8 mouse cellular contexts compared by ENCODE assay signal in the genomic region with DNA sequence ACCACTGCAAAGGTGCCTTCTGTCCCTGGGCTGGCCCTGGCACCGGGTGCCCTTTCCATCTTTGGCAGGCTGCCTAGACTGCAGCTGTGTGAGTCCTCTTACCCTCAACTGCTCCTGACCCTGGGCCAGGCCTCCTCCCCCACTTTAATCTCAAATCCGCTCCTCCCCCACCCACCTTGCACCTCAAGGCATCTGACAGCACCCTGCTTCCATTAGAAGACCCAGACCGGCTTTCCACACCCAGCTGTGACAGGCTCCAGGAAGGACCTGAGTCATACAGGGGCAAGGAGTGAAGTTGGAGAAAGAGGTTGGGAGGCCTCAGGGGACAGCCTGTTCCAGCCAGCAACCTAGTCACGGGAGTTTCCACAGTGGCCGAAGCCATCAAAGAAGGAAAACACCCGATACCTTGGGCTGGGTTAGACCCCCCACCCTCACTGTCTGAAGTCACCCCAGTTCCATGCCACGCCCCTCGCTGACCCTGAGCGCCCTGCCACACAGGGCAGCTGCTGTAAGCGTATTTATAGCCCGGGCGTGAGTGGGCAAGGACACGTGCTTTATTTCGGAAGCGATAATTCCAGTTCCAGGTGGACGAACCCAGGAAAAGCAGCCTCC. TPM values are rescaled to one million over a fixed set of nuclear protein-coding genes. Genes with fewer than 3 reads are reported as not detected.
A peak's percentile ranks its signal among the peaks of the same experiment; 100 is the strongest.
DNase-seq lines count a peak whose midpoint lies in the region; ATAC-seq and TF ChIP-seq lines count a peak whose summit lies in the region.

No protein-coding gene starts in this region.

- no peaks in the 10 kb centered on the region for H3K9me3 ChIP-seq in midbrain, embryonic 13.5 days
- H3K9me3 ChIP-seq in midbrain, embryonic 16.5 days (replicated peaks; ENCODE audit: control insufficient read depth, low read length, poor library complexity, severe bottlenecking): no peaks in the 10 kb centered on the region
- H3K9me3 ChIP-seq in kidney, embryonic 15.5 days (replicated peaks): no peaks in the 10 kb centered on the region
- no peaks in the 10 kb centered on the region for H3K9me3 ChIP-seq in stomach, postnatal 0 days (ENCODE audit: control insufficient read depth, low read length)
- no peaks in the 10 kb centered on the region for H3K9me3 ChIP-seq in liver, postnatal 0 days (ENCODE audit: low read length)

- TF ChIP-seq CTCF in heart, adult 2 months (IDR thresholded peaks at IDR 0.05): no peak
- TF ChIP-seq CTCF in stomach, postnatal 0 days (IDR thresholded peaks at IDR 0.05; ENCODE audit: low read depth): no peak
- no peak for TF ChIP-seq CTCF in liver, postnatal 0 days (IDR thresholded peaks at IDR 0.05; ENCODE audit: low read depth)

- WGBS in midbrain, embryonic 13.5 days: 61% methylated on average over 16 of the region's 16 CpGs
- WGBS in midbrain, embryonic 16.5 days: 58% methylated on average over 16 of the region's 16 CpGs
- 16% methylated on average over 16 of the region's 16 CpGs for WGBS in heart, adult 2 months
- WGBS in kidney, embryonic 15.5 days: 24% methylated on average over 16 of the region's 16 CpGs
- 32% methylated on average over 16 of the region's 16 CpGs for WGBS in stomach, postnatal 0 days
- WGBS in liver, postnatal 0 days (ENCODE audit: insufficient replicate concordance): 58% methylated on average over 16 of the region's 16 CpGs

- H3K36me3 ChIP-seq in midbrain, embryonic 13.5 days: no peaks in the 10 kb centered on the region
- no peaks in the 10 kb centered on the region for H3K36me3 ChIP-seq in midbrain, embryonic 16.5 days (ENCODE audit: control insufficient read depth, insufficient read depth, low read length)
- H3K36me3 ChIP-seq in heart, adult 2 months (ENCODE audit: control insufficient read depth, insufficient read depth, low read length): no peaks in the 10 kb centered on the region
- H3K36me3 ChIP-seq in kidney, embryonic 15.5 days: no peaks in the 10 kb centered on the region
- no peaks in the 10 kb centered on the region for H3K36me3 ChIP-seq in stomach, postnatal 0 days (ENCODE audit: control insufficient read depth, insufficient read depth, low read length)
- no peaks in the 10 kb centered on the region for H3K36me3 ChIP-seq in liver, postnatal 0 days (replicated peaks; ENCODE audit: insufficient read depth, low read length)

- intact Hi-C loops in heart, adult 2 months (cut with DNase I): loop anchor here (1.0 to 5.0 kb wide), 3 partner anchors 41 to 94 kb away; a partner anchor contains a TSS

- peak; percentile 71; the same call in 1 of the 2 replicates for TF ChIP-seq EP300 in heart, adult 2 months (IDR thresholded peaks at IDR 0.05; ENCODE audit: insufficient read depth, low read depth, low read length)
- TF ChIP-seq EP300 in stomach, postnatal 0 days (optimal IDR thresholded peaks at IDR 0.05): no peak
- TF ChIP-seq EP300 in liver, postnatal 0 days (IDR thresholded peaks at IDR 0.05; ENCODE audit: low read depth): no peak

- ATAC-seq in midbrain, embryonic 13.5 days: 0 out of 2 replicates have a peak, but pooled peaks have one; percentile 16
- no peak; the same call in 1 of the 2 replicates for ATAC-seq in midbrain, embryonic 16.5 days
- peak; percentile 33 for ATAC-seq in kidney, embryonic 15.5 days (replicated peaks; ENCODE audit: low FRiP score)
- peak; percentile 85 for ATAC-seq in stomach, postnatal 0 days (ENCODE audit: low FRiP score, low TSS enrichment)
- ATAC-seq in liver, postnatal 0 days: no peak

- peaks cover 19% of the 10 kb centered on the region for H3K27me3 ChIP-seq in midbrain, embryonic 13.5 days
- H3K27me3 ChIP-seq in midbrain, embryonic 16.5 days (ENCODE audit: control insufficient read depth, insufficient read depth, low read depth, low read length): no peaks in the 10 kb centered on the region
- H3K27me3 ChIP-seq in heart, adult 2 months (ENCODE audit: control insufficient read depth, insufficient read depth, low read length): no peaks in the 10 kb centered on the region
- H3K27me3 ChIP-seq in kidney, embryonic 15.5 days: peaks cover 10% of the 10 kb centered on the region
- no peaks in the 10 kb centered on the region for H3K27me3 ChIP-seq in stomach, postnatal 0 days (ENCODE audit: control insufficient read depth, insufficient read depth, low read length)
- no peaks in the 10 kb centered on the region for H3K27me3 ChIP-seq in liver, postnatal 0 days (ENCODE audit: insufficient read depth, low read length)

- H3K4me3 ChIP-seq in midbrain, embryonic 13.5 days (replicated peaks): no peak overlapping the region
- H3K4me3 ChIP-seq in midbrain, embryonic 16.5 days (ENCODE audit: low read depth, low read length): no peak overlapping the region
- H3K4me3 ChIP-seq in heart, adult 2 months: no peak overlapping the region
- no peak overlapping the region for H3K4me3 ChIP-seq in kidney, embryonic 15.5 days (replicated peaks)
- no peak overlapping the region for H3K4me3 ChIP-seq in stomach, postnatal 0 days (ENCODE audit: low read depth, low read length)
- no peak overlapping the region for H3K4me3 ChIP-seq in liver, postnatal 0 days (ENCODE audit: low read depth, low read length)

- peaks cover 24% of the 10 kb centered on the region for H3K4me1 ChIP-seq in midbrain, embryonic 13.5 days (replicated peaks)
- H3K4me1 ChIP-seq in midbrain, embryonic 16.5 days (ENCODE audit: control insufficient read depth, insufficient read depth, low read length): peaks cover 9% of the 10 kb centered on the region; the same call in 1 of the 2 replicates
- peaks cover 8% of the 10 kb centered on the region for H3K4me1 ChIP-seq in heart, adult 2 months (ENCODE audit: control insufficient read depth, insufficient read depth, low read length)
- peaks cover 59% of the 10 kb centered on the region for H3K4me1 ChIP-seq in kidney, embryonic 15.5 days
- H3K4me1 ChIP-seq in stomach, postnatal 0 days (replicated peaks; ENCODE audit: control insufficient read depth, insufficient read depth): no peaks in the 10 kb centered on the region; the same call in 1 of the 2 replicates
- H3K4me1 ChIP-seq in liver, postnatal 0 days (ENCODE audit: insufficient read depth): peaks cover 4% of the 10 kb centered on the region; the same call in 1 of the 2 replicates

- DNase-seq in heart, adult 2 months: peak; percentile 72 to 83
- DNase-seq in stomach, postnatal 0 days (ENCODE audit: low spot score): peak; percentile 84
- no peak for DNase-seq in cerebellum, adult 8-10 months
- DNase-seq in liver, postnatal 0 days: no peak
- no peak for DNase-seq in frontal cortex, postnatal 25 days (ENCODE audit: low spot score in 2 of 2)

- no peak overlapping the region for H3K9ac ChIP-seq in midbrain, embryonic 13.5 days (replicated peaks)
- H3K9ac ChIP-seq in midbrain, embryonic 16.5 days (ENCODE audit: low read depth, low read length): no peak overlapping the region
- H3K9ac ChIP-seq in heart, adult 2 months (ENCODE audit: low read depth, low read length): no peak overlapping the region
- no peak overlapping the region for H3K9ac ChIP-seq in kidney, embryonic 15.5 days
- H3K9ac ChIP-seq in stomach, postnatal 0 days (ENCODE audit: low read length): no peak overlapping the region
- H3K9ac ChIP-seq in liver, postnatal 0 days (replicated peaks): no peak overlapping the region

- no peak overlapping the region for H3K27ac ChIP-seq in midbrain, embryonic 13.5 days
- no peak overlapping the region for H3K27ac ChIP-seq in midbrain, embryonic 16.5 days (ENCODE audit: low read length)
- H3K27ac ChIP-seq in heart, adult 2 months: peak overlapping the region; percentile 47
- peak overlapping the region; percentile 37 for H3K27ac ChIP-seq in kidney, embryonic 15.5 days
- H3K27ac ChIP-seq in stomach, postnatal 0 days (replicated peaks): peak overlapping the region; percentile 63
- H3K27ac ChIP-seq in liver, postnatal 0 days (ENCODE audit: low read depth): no peak overlapping the region

- no peak for TF ChIP-seq POLR2A in heart, adult 2 months (IDR thresholded peaks at IDR 0.05; ENCODE audit: insufficient read depth, low read depth, low read length)

- no peaks in the 10 kb centered on the region for H3K79me2 ChIP-seq in heart, adult 2 months (replicated peaks; ENCODE audit: control insufficient read depth, insufficient read depth, low read length)

- no peak overlapping the region for H3K4me2 ChIP-seq in midbrain, embryonic 13.5 days (replicated peaks)
- H3K4me2 ChIP-seq in midbrain, embryonic 16.5 days (ENCODE audit: low read length): no peak overlapping the region
- no peak overlapping the region for H3K4me2 ChIP-seq in kidney, embryonic 15.5 days
- H3K4me2 ChIP-seq in stomach, postnatal 0 days (replicated peaks; ENCODE audit: low read depth): no peak overlapping the region
- H3K4me2 ChIP-seq in liver, postnatal 0 days (ENCODE audit: low read depth, low read length): no peak overlapping the region

RNA-seq across cellular contexts. Expression of a gene that starts 13.0 kb away (rescaled TPM):
- 0.05 and 0.12 TPM in 2 replicates for polyA plus RNA-seq in midbrain, embryonic 13.5 days (2015; fragmentation: Nextera tagmentation; extraction: Ambion mirVana)
- 0.26 and 0.30 TPM in 2 replicates for polyA plus RNA-seq in midbrain, embryonic 16.5 days (2015; fragmentation: Nextera tagmentation; extraction: Ambion mirVana)
- total RNA-seq in heart, adult 2 months (2021): under 1 TPM; 0.45 to 0.65 TPM
- polyA plus RNA-seq in heart, adult 2 months (2012; rRNA removed): 0.12 and 0.35 TPM in 2 replicates
- 0.73 and 1.1 TPM in 2 replicates for polyA plus RNA-seq in kidney, embryonic 15.5 days (2015; fragmentation: Nextera tagmentation; extraction: Ambion mirVana)
- 0.06 and 0.07 TPM in 2 replicates for polyA plus RNA-seq in stomach, postnatal 0 days (2015; fragmentation: Nextera tagmentation; extraction: Ambion mirVana)
- polyA plus RNA-seq in liver, postnatal 0 days (2015; fragmentation: Nextera tagmentation; extraction: Ambion mirVana): not detected in 2 replicates

RNA-seq across cellular contexts. Expression of a gene that starts 27.7 kb away (rescaled TPM):
- polyA plus RNA-seq in midbrain, embryonic 13.5 days (2015; fragmentation: Nextera tagmentation; extraction: Ambion mirVana): 0.16 and 0.40 TPM in 2 replicates
- polyA plus RNA-seq in midbrain, embryonic 16.5 days (2015; fragmentation: Nextera tagmentation; extraction: Ambion mirVana): 0.45 and 0.58 TPM in 2 replicates
- total RNA-seq in heart, adult 2 months (2021): 10 to 100 TPM; 18.0 to 19.6 TPM
- 23.7 and 24.4 TPM in 2 replicates for polyA plus RNA-seq in heart, adult 2 months (2012; rRNA removed)
- 0.33 and 0.53 TPM in 2 replicates for polyA plus RNA-seq in kidney, embryonic 15.5 days (2015; fragmentation: Nextera tagmentation; extraction: Ambion mirVana)
- polyA plus RNA-seq in stomach, postnatal 0 days (2015; fragmentation: Nextera tagmentation; extraction: Ambion mirVana): 1.8 and 2.1 TPM in 2 replicates
- 0.20 and 0.33 TPM in 2 replicates for polyA plus RNA-seq in liver, postnatal 0 days (2015; fragmentation: Nextera tagmentation; extraction: Ambion mirVana)

RNA-seq across cellular contexts. Expression of a gene that starts 40.2 kb away (rescaled TPM):
- polyA plus RNA-seq in midbrain, embryonic 13.5 days (2015; fragmentation: Nextera tagmentation; extraction: Ambion mirVana): 6.4 and 6.6 TPM in 2 replicates
- 7.5 and 8.8 TPM in 2 replicates for polyA plus RNA-seq in midbrain, embryonic 16.5 days (2015; fragmentation: Nextera tagmentation; extraction: Ambion mirVana)
- total RNA-seq in heart, adult 2 months (2021): 10 to 100 TPM in 1 of 2 experiments, 1 to 10 TPM in 1; 6.4 to 11.0 TPM
- 11.7 and 17.8 TPM in 2 replicates for polyA plus RNA-seq in heart, adult 2 months (2012; rRNA removed)
- 14.0 and 15.7 TPM in 2 replicates for polyA plus RNA-seq in kidney, embryonic 15.5 days (2015; fragmentation: Nextera tagmentation; extraction: Ambion mirVana)
- polyA plus RNA-seq in stomach, postnatal 0 days (2015; fragmentation: Nextera tagmentation; extraction: Ambion mirVana): 16.8 and 17.1 TPM in 2 replicates
- polyA plus RNA-seq in liver, postnatal 0 days (2015; fragmentation: Nextera tagmentation; extraction: Ambion mirVana): 13.5 and 14.3 TPM in 2 replicates

RNA-seq across cellular contexts. Expression of a gene that starts 41.0 kb away (rescaled TPM):
- 0.11 and 0.21 TPM in 2 replicates for polyA plus RNA-seq in midbrain, embryonic 13.5 days (2015; fragmentation: Nextera tagmentation; extraction: Ambion mirVana)
- polyA plus RNA-seq in midbrain, embryonic 16.5 days (2015; fragmentation: Nextera tagmentation; extraction: Ambion mirVana): 0.45 and 0.62 TPM in 2 replicates
- total RNA-seq in heart, adult 2 months (2021): 100 to 1,000 TPM; 209 to 210 TPM
- 142 and 215 TPM in 2 replicates for polyA plus RNA-seq in heart, adult 2 months (2012; rRNA removed)
- polyA plus RNA-seq in kidney, embryonic 15.5 days (2015; fragmentation: Nextera tagmentation; extraction: Ambion mirVana): 3.7 and 4.4 TPM in 2 replicates
- 0.07 and 0.13 TPM in 2 replicates for polyA plus RNA-seq in stomach, postnatal 0 days (2015; fragmentation: Nextera tagmentation; extraction: Ambion mirVana)
- polyA plus RNA-seq in liver, postnatal 0 days (2015; fragmentation: Nextera tagmentation; extraction: Ambion mirVana): 0.34 and 0.69 TPM in 2 replicates

Comparison
In these comparisons a context has a peak if more than half of its experiments do, and no peak if none do; other contexts are left out.
1. ATAC-seq: peak in midbrain, embryonic 13.5 days (single experiment), kidney, embryonic 15.5 days (single experiment) and stomach, postnatal 0 days (single experiment); none in midbrain, embryonic 16.5 days (single experiment) and liver, postnatal 0 days (single experiment).
2. H3K27ac ChIP-seq: peak in heart, adult 2 months (single experiment), kidney, embryonic 15.5 days (single experiment) and stomach, postnatal 0 days (single experiment); none in midbrain, embryonic 13.5 days (single experiment), midbrain, embryonic 16.5 days (single experiment) and liver, postnatal 0 days (single experiment).
3. DNase-seq: peak in heart, adult 2 months (2 of 2) and stomach, postnatal 0 days (single experiment); none in cerebellum, adult 8-10 months (single experiment), liver, postnatal 0 days (single experiment) and frontal cortex, postnatal 25 days (0 of 2).